Mouse (Mus musculus): ENCODE results near the gene Tceal9. TPM values are rescaled to one million over a fixed set of nuclear protein-coding genes. Genes with fewer than 3 reads are reported as not detected.

Gene Tceal9
- 10 to 100 TPM; 23.3 to 24.1 TPM for total RNA-seq (2023)

DNA sequence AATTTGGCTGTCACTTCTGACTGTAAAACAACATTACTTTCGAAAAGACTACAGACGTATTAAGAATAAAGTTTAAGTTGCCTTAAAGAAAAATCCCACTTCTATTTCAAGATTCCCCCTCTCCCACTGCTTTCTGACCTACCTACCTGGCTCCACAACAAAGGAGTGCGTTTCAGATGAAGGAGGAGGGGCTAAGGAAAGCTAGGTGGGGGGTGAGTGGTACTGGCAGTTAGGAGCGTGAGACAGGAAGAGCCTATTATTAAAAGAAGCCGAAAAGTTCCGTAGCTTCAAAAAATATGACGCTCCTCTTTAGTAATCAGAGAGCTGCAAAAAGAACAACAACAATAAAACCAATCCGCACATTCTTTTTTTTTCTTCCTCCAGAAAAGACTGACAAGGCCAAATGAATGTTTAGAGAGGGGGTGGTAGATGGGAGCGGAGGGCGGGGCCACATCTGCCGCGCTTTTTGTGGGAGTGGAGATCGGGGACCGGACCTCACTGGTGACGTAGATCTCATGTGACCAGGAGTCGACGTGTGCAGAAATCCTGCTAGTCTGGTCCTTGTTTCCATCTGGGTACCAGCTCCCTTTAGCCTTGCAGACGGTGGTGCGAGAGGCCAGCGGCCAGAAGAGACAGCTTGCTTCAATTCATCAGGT, at the start of gene Tceal9:
Gene Tceal9 (plus strand): TSS at position 506 of the 656 bp plus-strand sequence.

DNA sequence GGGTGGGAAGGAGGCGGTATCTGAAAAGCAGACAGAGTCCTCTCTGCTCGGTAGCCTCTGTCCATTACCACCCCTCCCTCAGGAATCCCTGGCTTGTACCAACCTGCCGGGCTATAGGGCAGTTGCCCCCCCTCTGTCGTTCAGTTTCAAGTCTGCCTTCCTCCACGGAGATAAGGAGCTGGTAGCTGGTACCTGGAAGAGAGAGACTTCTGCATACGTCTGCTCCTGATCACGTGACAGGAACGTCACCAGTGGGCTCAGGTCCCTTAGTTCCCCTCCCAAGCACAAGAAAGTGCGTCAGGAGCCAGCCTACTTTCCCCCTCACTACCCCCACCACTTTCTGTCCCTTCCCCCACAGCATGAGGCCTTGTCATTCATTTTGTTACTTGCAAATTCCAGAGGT, 41.2 kb upstream of the Tceal9 start, which contains the start of gene Tceal5:
Gene Tceal5 (minus strand): TSS at position 213 of the 403 bp plus-strand sequence.

DNA sequence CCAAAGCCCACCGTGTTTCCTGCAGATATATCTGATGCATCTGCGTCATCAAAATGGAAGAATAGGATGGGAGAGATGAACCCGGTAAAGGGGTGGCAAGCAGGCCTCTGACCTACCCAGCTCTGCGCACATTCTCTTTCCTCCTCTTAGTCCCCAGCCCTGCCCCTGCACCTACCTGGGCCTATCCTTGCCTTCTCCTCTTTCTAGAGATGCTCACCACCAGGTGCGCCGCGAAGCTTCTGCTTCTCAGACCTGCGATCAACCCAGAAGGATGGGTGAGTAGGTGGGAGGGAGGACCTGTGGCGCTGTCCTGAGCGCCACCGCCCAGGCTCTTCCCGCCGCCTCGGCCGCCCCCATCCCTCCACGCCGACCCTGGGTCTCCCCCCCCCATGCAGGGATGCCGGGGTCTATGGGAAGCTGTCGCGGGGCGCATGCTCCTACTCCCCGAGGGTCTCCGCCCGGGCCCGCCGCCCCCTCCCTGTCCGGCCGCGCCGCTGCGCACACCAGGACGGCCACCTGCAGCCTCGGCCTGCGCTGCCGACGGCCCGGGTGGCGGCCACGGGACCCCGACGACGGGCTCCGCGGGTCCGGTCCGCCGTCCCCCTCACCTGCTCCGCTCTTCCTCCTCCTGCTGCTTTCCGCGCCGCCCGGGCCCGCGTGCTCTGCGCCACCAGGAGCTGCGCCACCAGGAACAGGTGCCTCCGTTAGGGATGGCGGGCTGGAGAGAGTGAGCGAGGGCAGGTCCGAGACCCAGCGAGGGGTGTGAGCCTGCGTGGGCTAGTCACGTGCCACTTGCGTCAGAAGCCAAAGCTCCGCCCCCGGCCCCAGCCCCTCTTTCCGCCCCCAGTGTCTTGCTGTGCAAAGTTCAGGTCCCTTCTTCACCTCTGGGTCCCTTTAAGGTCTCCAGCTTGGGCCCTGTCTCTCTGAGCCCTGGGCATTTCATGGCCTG, 29.9 kb upstream of the Tceal9 start, which contains the start of the genes Tceal7 and Bex1:
Gene Tceal7 (plus strand): TSS at position 51 of the 949 bp plus-strand sequence.
Gene Bex1 (minus strand): TSS at position 785 of the 949 bp plus-strand sequence.

DNA sequence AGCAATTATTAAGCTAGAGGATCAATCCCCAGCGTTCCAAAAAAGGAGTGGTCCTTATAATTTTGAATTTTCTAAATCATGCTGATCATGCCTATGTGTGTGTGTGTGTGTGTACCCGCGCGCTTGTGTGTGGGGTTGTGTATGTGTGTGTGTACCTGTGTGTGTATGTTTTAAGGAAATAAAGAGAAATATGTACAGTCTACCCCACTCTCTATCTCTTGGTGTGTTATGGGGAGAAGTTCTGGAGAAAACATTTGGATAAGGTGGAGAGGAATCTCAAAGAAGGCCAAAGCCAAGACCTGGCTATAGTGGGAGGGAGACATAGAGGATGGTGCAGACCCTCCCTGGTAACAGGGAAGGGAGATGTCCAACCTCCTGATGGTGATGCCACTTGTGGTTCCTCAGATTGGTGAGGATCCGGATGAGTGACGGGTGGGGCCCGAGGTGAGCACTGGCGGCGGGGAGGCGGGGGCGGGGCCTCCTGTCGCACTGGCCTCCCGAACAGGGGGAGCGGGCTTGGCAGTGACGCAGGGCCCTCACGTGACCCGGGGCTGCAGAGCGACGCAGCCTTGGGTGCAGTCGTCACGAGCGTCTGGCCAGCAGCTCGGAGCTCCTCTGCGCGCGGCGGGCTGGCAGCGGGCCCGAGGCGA, 25.0 kb downstream of the Tceal9 start, which contains the start of gene Bex3:
Gene Bex3 (plus strand): TSS at position 511 of the 650 bp plus-strand sequence.

Other genes starting within 250 kb of the Tceal9 start
- not detected for gene Arxes1, start 211.7 kb upstream of the Tceal9 start, total RNA-seq (2023)
- gene Bex2, start 176.8 kb upstream of the Tceal9 start, total RNA-seq (2023): not detected
- gene Nxf3, start 159.8 kb upstream of the Tceal9 start, total RNA-seq (2023): not detected
- not detected for gene Bex4, start 106.1 kb upstream of the Tceal9 start, total RNA-seq (2023)
- gene Tceal8, start 72.7 kb upstream of the Tceal9 start, total RNA-seq (2023): 10 to 100 TPM in 1 of 2 experiments, 1 to 10 TPM in 1; 7.8 to 16.0 TPM
- not detected for gene Tceal5, start 41.2 kb upstream of the Tceal9 start, total RNA-seq (2023)
- gene Tceal7, start 30.3 kb upstream of the Tceal9 start, total RNA-seq (2023): not detected
- gene Bex1, start 29.6 kb upstream of the Tceal9 start, total RNA-seq (2023): under 1 TPM in 1 of 2 experiments, not detected in 1; 0.88 TPM
- 10 to 100 TPM; 27.5 to 35.5 TPM for gene Bex3, start 25.2 kb downstream of the Tceal9 start, total RNA-seq (2023)